Mouse (Mus musculus) embryonic stem cell, embryonic (primary cell): ENCODE measurements around the gene Col4a2.

Source experiments
- CTCF ChIA-PET, 4 experiments: fragments of 300-600 bp in 2 of 4; fragments of 350-600 bp in 2 of 4; sonication (Branson Sonifier 250); formaldehyde crosslinking; loops; one replicate each; lab custom pipeline; 2022; ENCODE audit warnings: inconsistent platforms in 2 of 4; lab: Charles Lee
- POLR2A ChIA-PET, 4 experiments: fragments of 300-600 bp in 2 of 4; fragments of 350-600 bp in 2 of 4; sonication (Branson Sonifier 250); formaldehyde crosslinking; loops; one replicate each; lab custom pipeline; 2022; ENCODE audit warnings: antibody characterized with exemption in 4 of 4, inconsistent platforms in 1 of 4; lab: Charles Lee

The Col4a2 gene

GRCm38 (mm10) chr8:11362278-11363214 lies 49.9 kb downstream of the Col4a2 start:
- CTCF ChIA-PET = interaction anchor here in 2 of 4 experiments (0.6 to 1.4 kb wide), 3 partner anchors 106 to 383 kb away, joined by 3 to 4 read pairs (median 3); no protein-coding TSS in a partner anchor
- POLR2A ChIA-PET = interaction anchor here in 1 of 4 experiments (0.9 to 1.3 kb wide), 2 partner anchors 10 to 16 kb away, joined by 3 read pairs; no protein-coding TSS in a partner anchor

- CTCF ChIA-PET = interaction anchor here in 1 of 4 experiments (1.4 kb wide), 1 partner anchor 110 kb away, joined by 3 read pairs; no protein-coding TSS in a partner anchor
- POLR2A ChIA-PET = no interaction called here
Observed at GRCm38 (mm10) chr8:11363340-11364126, 50.9 kb downstream of the Col4a2 start.

GRCm38 (mm10) chr8:11366251-11366650 lies 53.6 kb downstream of the Col4a2 start:
- CTCF ChIA-PET = no interaction called here
- POLR2A ChIA-PET = no interaction called here

- ChIA-PET CTCF (no interaction called here), POLR2A (no interaction called here)
Observed at GRCm38 (mm10) chr8:11366741-11367140, 54.1 kb downstream of the Col4a2 start.

- CTCF ChIA-PET = no interaction called here
Observed at GRCm38 (mm10) chr8:11367670-11368069, 55.1 kb downstream of the Col4a2 start.

GRCm38 (mm10) chr8:11369526-11370203 lies 57.1 kb downstream of the Col4a2 start:
- CTCF ChIA-PET = interaction anchor here in 1 of 4 experiments (0.6 kb wide), 1 partner anchor 465 kb away, joined by 3 read pairs; no protein-coding TSS in a partner anchor
- POLR2A ChIA-PET = interaction anchor here in 2 of 4 experiments (0.7 to 1.3 kb wide), 2 partner anchors 12 to 139 kb away, joined by 4 read pairs; no protein-coding TSS in a partner anchor

More at GRCm38 (mm10) chr8:11367670-11368069, 55.1 kb downstream of the Col4a2 start:
- POLR2A ChIA-PET = no interaction called here

- POLR2A ChIA-PET = interaction anchor here in 1 of 4 experiments (1.3 kb wide), 1 partner anchor 10 kb away, joined by 4 read pairs; no protein-coding TSS in a partner anchor
- CTCF ChIA-PET = no interaction called here
Observed at GRCm38 (mm10) chr8:11371347-11371746, 58.7 kb downstream of the Col4a2 start.

GRCm38 (mm10) chr8:11372080-11372479 lies 59.5 kb downstream of the Col4a2 start:
- ChIA-PET POLR2A (no interaction called here), CTCF (no interaction called here)

GRCm38 (mm10) chr8:11373643-11374325 lies 61.2 kb downstream of the Col4a2 start:
- ChIA-PET POLR2A (interaction anchor here in 1 of 4 experiments (0.9 kb wide), 1 partner anchor 15 kb away, joined by 3 read pairs; no protein-coding TSS in a partner anchor), CTCF (interaction anchor here in 1 of 4 experiments (1.1 kb wide), 1 partner anchor 18 kb away, joined by 3 read pairs; no protein-coding TSS in a partner anchor)

GRCm38 (mm10) chr8:11374326-11375076 lies 61.9 kb downstream of the Col4a2 start:
- POLR2A ChIA-PET = interaction anchor here in 1 of 4 experiments (0.9 kb wide), 1 partner anchor 15 kb away, joined by 3 read pairs; no protein-coding TSS in a partner anchor
- CTCF ChIA-PET = interaction anchor here in 1 of 4 experiments (1.1 kb wide), 1 partner anchor 19 kb away, joined by 3 read pairs; no protein-coding TSS in a partner anchor

GRCm38 (mm10) chr8:11375749-11376438 lies 63.3 kb downstream of the Col4a2 start:
- ChIA-PET POLR2A (interaction anchor here in 1 of 4 experiments (0.6 kb wide), 1 partner anchor 596 kb away, joined by 3 read pairs; no protein-coding TSS in a partner anchor), CTCF (interaction anchor here in 2 of 4 experiments (0.5 to 1.4 kb wide), 2 partner anchors 122 to 337 kb away, joined by 3 to 4 read pairs; no protein-coding TSS in a partner anchor)

GRCm38 (mm10) chr8:11377391-11378210 lies 65.0 kb downstream of the Col4a2 start:
- POLR2A ChIA-PET = interaction anchor here in 1 of 4 experiments (0.5 to 1.2 kb wide), 4 partner anchors 9 to 604 kb away, joined by 3 to 5 read pairs (median 3); no protein-coding TSS in a partner anchor
- CTCF ChIA-PET = interaction anchor here in 3 of 4 experiments (0.6 to 1.4 kb wide), 3 partner anchors 21 to 124 kb away, joined by 3 to 4 read pairs (median 3); no protein-coding TSS in a partner anchor

- ChIA-PET POLR2A (no interaction called here), CTCF (no interaction called here)
Observed at GRCm38 (mm10) chr8:11379590-11379989, 67.0 kb downstream of the Col4a2 start.

- POLR2A ChIA-PET = interaction anchor here in 3 of 4 experiments (0.8 to 1.8 kb wide), 4 partner anchors 11 to 69 kb away, joined by 3 to 4 read pairs (median 4); partner anchors contain the start of genes Col4a1 (in 1 of the 3) and Col4a2 (in 1 of the 3)
- CTCF ChIA-PET = no interaction called here
Observed at GRCm38 (mm10) chr8:11381544-11381943, 68.9 kb downstream of the Col4a2 start.
